Mouse (Mus musculus) erythroblast, embryonic 14.5 days (primary cell): ENCODE measurements around the gene Itpk1.

ENCODE experiments used
- GATA1 ChIP-seq: IDR thresholded peaks from 2 replicates; pipeline ENCODE4 v1.6.1; 2012; ENCODE audit warnings: low read length, inconsistent platforms, mixed read lengths
- TAL1 ChIP-seq: IDR thresholded peaks from 3 replicates; pipeline ENCODE4 v1.6.1; 2012; ENCODE audit warnings: low read length, inconsistent platforms, mixed read lengths

DNA sequence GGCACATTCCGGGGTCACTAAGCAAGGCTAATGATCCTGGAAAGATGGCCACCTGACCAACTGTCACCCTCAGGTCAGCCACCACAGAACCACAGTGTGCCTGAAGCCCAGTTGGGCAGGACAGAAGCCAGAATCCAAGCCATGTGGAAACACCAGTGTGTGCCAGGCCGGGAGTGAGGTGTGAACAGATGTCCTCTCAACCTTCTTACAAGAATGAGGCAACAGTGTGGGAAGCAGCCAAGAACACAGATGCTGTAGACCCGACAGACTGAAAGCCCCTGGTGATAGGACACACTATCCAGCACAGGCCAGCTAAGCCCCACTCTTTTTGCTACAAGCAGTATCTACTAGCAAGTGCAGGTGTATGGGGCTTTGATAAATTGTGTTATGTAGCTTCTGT lies 119.3 kb downstream of the Itpk1 start:
- TF ChIP-seq TAL1 (no peak), GATA1 (no peak)
